Mouse (Mus musculus) erythroblast, embryonic 14.5 days (primary cell): ENCODE results near the gene Pelp1. TPM values are rescaled to one million over a fixed set of nuclear protein-coding genes. Genes with fewer than 3 reads are reported as not detected.

Experiments used
- H3K27me3 ChIP-seq: 2 replicates; pipeline ENCODE4 v1.6.1; 2012; ENCODE audit warnings: inconsistent platforms; ENCODE audit not compliant: control insufficient read depth
- H3K36me3 ChIP-seq: 2 replicates; pipeline ENCODE4 v1.6.1; 2012; ENCODE audit warnings: mild to moderate bottlenecking, inconsistent platforms; ENCODE audit not compliant: control insufficient read depth
- H3K4me1 ChIP-seq: 2 replicates; pipeline ENCODE4 v1.6.1; 2012; ENCODE audit warnings: inconsistent platforms; ENCODE audit not compliant: control insufficient read depth
- H3K4me3 ChIP-seq: replicated peaks from 2 replicates; pipeline ENCODE3; 2012; ENCODE audit warnings: moderate library complexity, mild to moderate bottlenecking, inconsistent platforms
- H3K9me3 ChIP-seq: 2 replicates; pipeline ENCODE4 v1.6.1; 2012; ENCODE audit warnings: low read length, inconsistent platforms, mixed read lengths; ENCODE audit not compliant: control insufficient read depth
- GATA1 ChIP-seq: IDR thresholded peaks from 2 replicates; pipeline ENCODE4 v1.6.1; 2012; ENCODE audit warnings: low read length, inconsistent platforms, mixed read lengths
- TAL1 ChIP-seq: IDR thresholded peaks from 3 replicates; pipeline ENCODE4 v1.6.1; 2012; ENCODE audit warnings: low read length, inconsistent platforms, mixed read lengths
- polyA plus RNA-seq: library from polyadenylated mRNA; stranded (reverse); fragments of >175 nt; gene quantifications from 2 replicates; pipeline ENCODE4 v1.2.3, GENCODE M21; 2012

The Pelp1 gene
- polyA plus RNA-seq, 1 experiment, result 3.5 TPM

DNA sequence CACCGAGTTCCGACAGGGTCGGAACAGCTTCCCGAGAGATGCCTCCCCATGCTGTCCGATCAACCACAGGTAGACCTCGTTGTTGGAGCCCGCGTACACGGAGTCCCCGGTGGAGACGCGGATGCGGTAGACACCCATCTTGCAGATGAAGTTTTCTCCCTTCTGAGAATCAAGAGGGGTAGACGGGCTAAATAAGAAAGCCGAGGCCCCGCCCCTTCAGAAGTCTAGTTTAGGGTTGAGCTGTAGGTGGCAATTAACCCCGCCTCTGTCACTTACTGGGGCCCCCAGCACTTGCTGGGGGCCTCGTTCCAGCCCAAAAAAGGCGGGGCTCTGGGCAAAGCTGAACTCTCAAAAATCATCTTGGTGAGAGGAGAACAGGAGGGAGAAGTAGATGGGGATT is 58.0 kb downstream of the Pelp1 start, which contains the start of gene Alox15:
Gene Alox15, minus strand, starts transcription at position 164 of the 400 bp plus-strand sequence.
- no peaks in the 10 kb centered on the region for H3K9me3 ChIP-seq
- H3K4me3 ChIP-seq, result peak within 1 kb of the TSS; percentile 34
- H3K27me3 ChIP-seq, result peaks cover 61% of the 10 kb centered on the region
- H3K4me1 ChIP-seq, result peaks cover 12% of the 10 kb centered on the region
- H3K36me3 ChIP-seq, result no peaks in the 10 kb centered on the region
- TF ChIP-seq TAL1 (no peak), GATA1 (no peak)

DNA sequence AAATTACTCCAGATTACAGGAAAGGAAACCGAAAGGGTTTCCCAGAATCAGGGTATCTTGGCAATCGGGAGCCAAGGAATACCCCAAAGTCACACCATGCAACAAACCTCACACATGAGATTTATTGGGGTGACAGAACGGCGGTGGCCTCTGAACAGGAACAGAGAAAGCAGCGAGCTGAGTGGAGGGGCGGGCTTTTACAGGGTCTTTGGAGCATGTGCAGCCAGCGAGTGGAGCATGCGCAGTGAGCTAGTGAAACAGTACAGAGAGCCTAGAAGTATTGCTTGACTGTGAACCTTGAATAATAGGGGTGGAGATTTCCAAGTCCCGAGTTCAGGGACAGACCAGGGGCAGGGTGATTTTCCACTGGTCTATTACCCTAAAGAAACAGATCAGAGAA is 61.2 kb downstream of the Pelp1 start:
- peaks cover 57% of the 10 kb centered on the region for H3K27me3 ChIP-seq
- H3K36me3 ChIP-seq, result no peaks in the 10 kb centered on the region
- H3K4me3 ChIP-seq, result no peak overlapping the region
- no peak for TF ChIP-seq GATA1
- TF ChIP-seq TAL1, result no peak
- H3K4me1 ChIP-seq, result peaks cover 12% of the 10 kb centered on the region
- H3K9me3 ChIP-seq, result no peaks in the 10 kb centered on the region

DNA sequence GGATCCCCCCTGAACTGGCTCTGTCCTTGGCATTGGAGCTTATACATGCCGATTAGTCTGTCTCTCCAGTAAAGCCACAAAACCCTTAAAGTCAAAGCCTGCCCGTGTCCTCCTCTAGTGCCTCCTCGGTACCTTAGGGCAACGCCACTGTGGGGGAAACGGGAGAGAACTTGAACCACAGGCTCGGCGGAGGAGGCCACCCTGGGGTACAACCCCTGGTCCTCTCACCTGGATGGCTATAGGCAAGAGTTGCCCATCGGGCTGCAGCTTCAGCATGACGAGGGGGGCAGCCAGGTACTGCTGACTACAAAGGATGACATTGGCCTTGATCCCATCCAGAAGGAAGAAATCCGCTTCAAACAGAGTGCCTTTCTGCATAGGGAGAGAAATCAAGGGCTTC is 62.0 kb downstream of the Pelp1 start:
- H3K27me3 ChIP-seq, result peaks cover 49% of the 10 kb centered on the region
- H3K36me3 ChIP-seq, result no peaks in the 10 kb centered on the region
- peaks cover 12% of the 10 kb centered on the region for H3K4me1 ChIP-seq
- H3K4me3 ChIP-seq, result no peak overlapping the region
- H3K9me3 ChIP-seq, result no peaks in the 10 kb centered on the region
- TF ChIP-seq GATA1 (no peak), TAL1 (no peak)

DNA sequence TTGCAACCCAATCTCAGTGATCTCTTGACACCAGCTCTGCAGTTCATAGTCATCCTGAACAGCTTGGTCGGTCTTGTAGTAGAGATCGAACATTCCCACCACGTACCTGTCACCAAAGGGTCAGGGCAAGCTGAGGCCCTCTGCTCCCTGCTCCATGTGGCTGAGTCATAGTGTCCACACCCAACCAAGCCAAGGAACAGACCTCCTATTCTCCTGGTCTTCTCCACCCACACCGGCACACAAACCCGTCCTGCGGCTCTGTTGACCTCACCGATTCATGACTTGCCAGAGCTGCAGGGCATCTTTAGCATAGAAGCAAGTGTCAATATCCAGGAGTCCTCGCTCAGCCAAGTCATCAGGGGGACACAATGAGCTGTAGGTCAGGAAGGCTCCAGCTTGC is 64.3 kb downstream of the Pelp1 start:
- peaks cover 26% of the 10 kb centered on the region for H3K27me3 ChIP-seq
- TF ChIP-seq GATA1 (no peak), TAL1 (no peak)
- H3K9me3 ChIP-seq, result no peaks in the 10 kb centered on the region
- H3K4me1 ChIP-seq, result peaks cover under 1% of the 10 kb centered on the region; the same call in 1 of the 2 replicates
- H3K4me3 ChIP-seq, result no peak overlapping the region
- H3K36me3 ChIP-seq, result no peaks in the 10 kb centered on the region

DNA sequence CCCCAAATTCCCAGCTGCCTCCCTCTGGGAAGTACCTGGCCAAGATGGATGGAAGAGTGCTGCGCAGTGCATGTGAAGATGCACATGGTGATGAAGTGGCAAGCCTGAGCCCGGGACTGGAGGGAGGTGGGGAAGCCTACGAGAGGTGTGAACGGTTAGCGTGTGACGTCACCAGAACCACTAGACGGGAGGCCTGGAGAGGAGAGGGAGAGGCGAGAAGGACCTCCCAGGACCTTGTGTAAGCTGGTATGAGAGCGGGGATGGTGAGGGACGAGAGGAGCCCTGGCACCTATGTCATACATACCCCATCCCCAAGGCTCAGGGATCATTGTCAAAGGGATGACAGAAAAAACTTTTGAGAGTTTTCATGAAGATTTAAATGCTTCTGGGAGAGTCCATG is 64.8 kb downstream of the Pelp1 start:
- H3K4me3 ChIP-seq, result no peak overlapping the region
- no peaks in the 10 kb centered on the region for H3K36me3 ChIP-seq
- no peak for TF ChIP-seq GATA1
- TF ChIP-seq TAL1, result no peak
- no peaks in the 10 kb centered on the region for H3K4me1 ChIP-seq
- no peaks in the 10 kb centered on the region for H3K9me3 ChIP-seq
- H3K27me3 ChIP-seq, result peaks cover 21% of the 10 kb centered on the region

Other genes starting within 250 kb of the Pelp1 start
- gene Slc16a11, start 197.3 kb downstream of the Pelp1 start, polyA plus RNA-seq, result not detected in 2 replicates
- 1.5 and 2.3 TPM in 2 replicates for gene Slc16a13, start 189.0 kb downstream of the Pelp1 start, polyA plus RNA-seq
- gene Bcl6b, start 180.2 kb downstream of the Pelp1 start, polyA plus RNA-seq, result 0.06 and 0.13 TPM in 2 replicates
- 9.8 and 17.9 TPM in 2 replicates for gene 0610010K14Rik, start 172.1 kb downstream of the Pelp1 start, polyA plus RNA-seq
- gene Gm21988, start 170.2 kb downstream of the Pelp1 start, polyA plus RNA-seq, result 4.0 and 6.0 TPM in 2 replicates
- gene Rnasek, start 170.2 kb downstream of the Pelp1 start, polyA plus RNA-seq, result 23.7 and 29.0 TPM in 2 replicates
- 0.03 and 0.05 TPM in 2 replicates for gene Alox12, start 154.7 kb downstream of the Pelp1 start, polyA plus RNA-seq
- gene Alox12e, start 87.4 kb downstream of the Pelp1 start, polyA plus RNA-seq, result not detected in 2 replicates
- 0.03 TPM in 1 of 2 replicates, not detected in the other for gene Alox15, start 58.0 kb downstream of the Pelp1 start, polyA plus RNA-seq
- gene Arrb2, start 22.6 kb upstream of the Pelp1 start, polyA plus RNA-seq, result 7.9 and 11.5 TPM in 2 replicates
- gene Med11, start 41.9 kb upstream of the Pelp1 start, polyA plus RNA-seq, result 1.1 and 2.3 TPM in 2 replicates
- 0.02 TPM in 1 of 2 replicates, not detected in the other for gene Zmynd15, start 49.4 kb upstream of the Pelp1 start, polyA plus RNA-seq
- not detected in 2 replicates for gene Cxcl16, start 50.0 kb upstream of the Pelp1 start, polyA plus RNA-seq
- gene Tm4sf5, start 95.2 kb upstream of the Pelp1 start, polyA plus RNA-seq, result not detected in 2 replicates
- not detected in 2 replicates for gene Vmo1, start 104.6 kb upstream of the Pelp1 start, polyA plus RNA-seq
- gene Gltpd2, start 109.2 kb upstream of the Pelp1 start, polyA plus RNA-seq, result 0.10 TPM in 1 of 2 replicates, not detected in the other
- 27.3 and 29.9 TPM in 2 replicates for gene Psmb6, start 115.3 kb upstream of the Pelp1 start, polyA plus RNA-seq
- gene Gm40193, start 122.9 kb upstream of the Pelp1 start, polyA plus RNA-seq, result not detected in 2 replicates
- gene Pld2, start 130.0 kb upstream of the Pelp1 start, polyA plus RNA-seq, result 0.01 TPM in 1 of 2 replicates, not detected in the other
- 1.1 and 1.2 TPM in 2 replicates for gene Mink1, start 152.8 kb upstream of the Pelp1 start, polyA plus RNA-seq
- not detected in 2 replicates for gene 4930544D05Rik, start 205.8 kb upstream of the Pelp1 start, polyA plus RNA-seq
- 0.06 TPM in 1 of 2 replicates, not detected in the other for gene Chrne, start 209.2 kb upstream of the Pelp1 start, polyA plus RNA-seq
- gene Gp1ba, start 229.1 kb upstream of the Pelp1 start, polyA plus RNA-seq, result 0.12 TPM in 2 replicates
- gene Rnf167, start 237.2 kb upstream of the Pelp1 start, polyA plus RNA-seq, result 24.0 and 33.2 TPM in 2 replicates
- gene Slc25a11, start 237.4 kb upstream of the Pelp1 start, polyA plus RNA-seq, result 2.2 and 2.4 TPM in 2 replicates
- 240 and 308 TPM in 2 replicates for gene Pfn1, start 244.6 kb upstream of the Pelp1 start, polyA plus RNA-seq
- gene Eno3, start 247.2 kb upstream of the Pelp1 start, polyA plus RNA-seq, result 0.74 and 0.78 TPM in 2 replicates